Mouse (Mus musculus): Measurements from ENCODE around the gene Gstt2. TPM values are rescaled to one million over a fixed set of nuclear protein-coding genes. Genes with fewer than 3 reads are reported as not detected.

The Gstt2 gene
- total RNA-seq, 2 experiments from 2014 or later = 7.6 to 9.2 TPM

DNA sequence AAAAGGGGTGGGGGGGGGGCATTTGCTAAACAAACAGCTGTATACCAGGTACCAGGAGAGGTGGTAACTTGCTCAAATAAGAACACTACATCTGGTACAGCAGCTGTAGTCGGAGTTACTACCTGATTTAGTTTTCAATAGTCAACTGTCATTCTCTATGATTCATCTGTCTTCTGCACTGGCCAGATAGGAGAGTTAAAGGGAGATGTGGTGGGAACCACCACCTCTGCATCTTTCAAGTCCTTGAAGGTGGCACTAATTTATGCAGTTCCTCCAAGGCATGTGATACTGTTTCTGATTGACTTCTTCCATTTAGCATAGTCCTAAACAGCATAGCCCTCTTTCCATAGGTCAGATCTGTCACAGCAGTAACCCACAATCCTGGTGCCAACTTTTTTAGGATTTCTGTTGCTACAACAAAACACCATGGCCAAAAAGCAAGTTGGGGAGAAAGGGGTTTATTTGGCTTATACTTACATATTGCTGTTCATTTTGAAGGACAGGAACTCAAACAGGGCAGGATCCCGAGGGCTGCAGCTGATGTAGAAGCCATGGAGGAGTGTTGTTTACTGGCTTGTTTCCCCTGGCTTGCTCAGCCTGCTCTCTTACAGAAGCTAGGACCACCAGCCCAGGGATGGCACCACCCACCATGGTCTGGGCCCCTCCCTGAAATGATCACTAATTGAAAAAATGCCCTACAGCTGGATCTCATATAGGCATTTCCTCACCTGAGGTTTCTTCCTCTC lies 7.5 kb downstream of the Gstt2 start:
- no peak for DNase-seq (ENCODE audit: low spot score in 2 of 2)

DNA sequence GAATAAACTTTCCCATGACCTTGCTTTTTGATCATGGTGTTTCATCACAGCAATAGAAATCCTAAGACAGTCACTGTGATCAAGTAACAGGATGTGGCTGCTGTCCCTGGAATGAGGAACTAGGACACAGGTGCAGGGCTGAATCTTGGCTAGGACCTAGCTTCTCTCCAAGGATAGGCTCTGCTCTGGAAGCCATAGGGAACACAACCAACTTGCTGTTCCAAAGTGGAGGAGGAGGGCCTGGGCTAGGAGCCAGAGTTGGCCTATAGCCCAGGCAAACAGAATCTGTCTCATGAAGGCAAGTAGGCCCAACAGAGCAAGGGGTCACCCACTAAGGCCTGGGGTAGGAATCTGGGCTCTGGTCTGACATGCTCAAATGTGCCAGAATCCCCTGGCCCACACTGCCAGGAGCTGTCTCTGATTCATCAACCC lies 8.7 kb downstream of the Gstt2 start:
- DNase-seq (ENCODE audit: low spot score in 2 of 2) = peak; percentile 39 to 71

DNA sequence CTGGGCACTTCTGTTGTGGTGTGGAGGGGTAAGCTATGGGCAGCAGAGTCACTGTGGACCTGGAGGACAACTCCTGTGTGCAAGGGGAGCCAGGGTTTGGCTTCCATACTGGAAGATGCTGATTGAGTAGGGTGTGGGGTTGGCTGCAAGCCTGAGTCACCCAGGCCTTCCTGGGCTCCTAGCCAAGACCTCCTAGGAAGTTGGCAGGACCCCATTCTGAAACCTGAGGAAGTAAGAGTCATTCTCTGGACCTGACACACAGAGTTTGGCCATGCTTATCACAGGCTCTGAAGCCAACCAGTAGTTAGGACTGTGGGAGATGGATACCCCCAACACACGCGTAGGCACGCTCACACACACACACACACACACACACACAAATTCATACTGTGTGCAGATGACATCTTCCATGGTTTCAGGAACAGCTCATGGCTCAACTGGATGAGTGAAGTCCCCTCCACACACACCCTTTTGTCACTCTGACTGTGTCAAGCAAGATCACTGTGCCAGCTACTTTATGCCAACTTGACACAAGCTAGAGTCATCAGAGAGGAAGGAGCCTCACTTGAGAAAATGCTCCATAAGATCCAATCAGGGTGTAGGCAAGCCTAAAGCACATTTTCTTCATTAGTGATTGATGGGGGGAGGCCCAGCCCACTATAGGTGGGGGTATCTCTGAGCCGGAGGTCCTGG lies 9.4 kb downstream of the Gstt2 start:
- peak; percentile 46 to 60 for DNase-seq (ENCODE audit: low spot score in 2 of 2)

DNA sequence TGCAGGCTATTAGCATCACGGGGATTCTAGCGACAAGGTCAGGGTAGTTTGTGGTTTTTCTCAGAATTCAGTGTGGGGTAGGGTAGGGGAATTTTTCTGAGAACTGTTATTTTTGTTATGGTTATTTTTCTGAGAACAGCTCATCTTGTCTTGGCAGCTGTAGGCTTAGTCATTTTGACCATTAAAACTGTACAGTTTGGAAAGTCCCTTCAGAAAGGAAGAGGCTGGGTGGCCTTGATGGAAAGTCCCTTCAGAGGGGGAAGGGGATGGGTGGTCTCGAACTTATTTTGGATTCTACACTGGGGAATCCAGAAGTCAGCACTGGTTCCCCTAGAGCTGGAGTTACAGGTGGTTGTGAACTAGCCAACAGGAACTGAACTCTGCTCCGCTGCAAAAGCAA lies 12.7 kb downstream of the Gstt2 start:
- DNase-seq (ENCODE audit: low spot score in 2 of 2) = no peak

DNA sequence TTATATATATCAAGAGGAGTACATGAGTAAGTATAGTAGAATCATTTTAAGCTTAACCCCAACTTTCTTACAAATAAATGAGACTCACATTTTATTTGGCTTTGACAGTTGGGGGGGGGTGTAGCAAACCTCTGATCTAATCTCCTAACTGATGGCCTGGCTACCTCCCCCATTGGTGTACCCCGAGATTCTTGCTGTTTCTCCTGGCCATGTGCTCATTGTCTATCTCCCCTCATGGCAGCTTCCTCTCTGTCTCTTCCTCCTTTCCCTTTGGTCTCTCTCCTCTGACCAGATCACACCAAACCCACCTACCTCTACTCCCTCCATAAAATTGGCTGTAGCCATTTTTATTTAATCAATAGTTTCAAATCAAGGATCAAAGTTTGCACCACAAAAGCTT lies 13.4 kb downstream of the Gstt2 start:
- DNase-seq (ENCODE audit: low spot score in 2 of 2) = no peak

DNA sequence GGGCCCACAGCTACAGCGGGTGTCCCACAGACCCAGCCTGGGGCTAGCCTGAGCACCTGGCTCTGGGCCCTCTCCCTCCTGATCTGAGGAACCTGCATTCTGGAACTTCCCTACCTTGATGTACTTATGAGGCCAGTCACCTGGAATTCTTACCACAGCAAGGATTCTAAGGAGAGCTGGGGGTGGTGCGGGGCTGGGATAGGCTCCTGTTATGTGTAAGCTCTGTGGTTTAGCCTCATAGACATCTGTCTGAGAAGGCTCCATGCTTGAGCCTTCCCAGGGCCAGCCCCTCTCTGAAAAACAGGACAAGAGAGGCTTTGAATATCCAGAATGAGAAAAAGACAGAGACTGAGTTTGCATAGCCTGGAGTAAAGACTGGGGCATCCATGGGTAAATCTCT lies 14.8 kb downstream of the Gstt2 start, which contains the start of gene Gstt4:
Gstt4 (minus strand) TSS at position 101 of the 400 bp plus-strand sequence.
- no peak for DNase-seq (ENCODE audit: low spot score in 2 of 2)

DNA sequence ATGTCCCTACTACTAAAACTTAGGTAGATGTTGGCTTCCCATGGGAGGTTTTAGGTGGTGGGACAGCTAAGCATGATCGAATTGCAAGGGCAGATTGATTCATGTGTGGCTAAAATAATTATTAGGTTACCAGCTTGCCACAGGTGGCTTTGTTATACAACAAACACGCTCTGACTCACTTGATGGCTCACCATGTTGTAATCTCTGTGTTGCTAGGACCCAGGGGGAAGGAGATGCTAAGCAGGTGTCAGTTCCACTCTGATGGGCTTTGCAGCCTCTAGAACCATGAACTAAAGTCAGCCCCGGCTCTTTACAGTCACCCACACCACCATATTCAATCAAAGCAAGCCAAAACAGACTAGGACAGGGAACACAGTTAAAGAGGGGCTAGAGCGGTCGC lies 17.3 kb downstream of the Gstt2 start:
- no peak for DNase-seq (ENCODE audit: low spot score in 2 of 2)

DNA sequence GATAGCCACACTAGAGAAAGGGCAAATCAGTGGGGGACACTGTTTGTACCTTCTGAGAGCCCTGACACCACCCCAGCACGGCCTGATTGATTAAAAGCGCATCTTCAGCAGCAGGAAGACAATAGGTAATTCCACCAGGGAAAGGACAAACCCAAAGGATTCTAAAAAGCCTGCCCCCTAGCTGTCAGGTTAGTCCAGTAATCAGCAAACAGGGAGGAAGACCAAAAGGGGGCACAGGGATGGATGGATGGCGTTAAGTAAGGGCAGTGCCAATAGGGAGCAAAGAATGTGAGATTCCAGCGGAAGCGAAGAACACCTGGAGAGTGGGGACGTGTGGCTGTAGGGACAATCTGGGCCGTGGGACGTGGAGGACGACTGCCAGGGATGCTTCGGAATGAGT lies 18.6 kb downstream of the Gstt2 start:
- no peak for DNase-seq (ENCODE audit: low spot score in 2 of 2)

DNA sequence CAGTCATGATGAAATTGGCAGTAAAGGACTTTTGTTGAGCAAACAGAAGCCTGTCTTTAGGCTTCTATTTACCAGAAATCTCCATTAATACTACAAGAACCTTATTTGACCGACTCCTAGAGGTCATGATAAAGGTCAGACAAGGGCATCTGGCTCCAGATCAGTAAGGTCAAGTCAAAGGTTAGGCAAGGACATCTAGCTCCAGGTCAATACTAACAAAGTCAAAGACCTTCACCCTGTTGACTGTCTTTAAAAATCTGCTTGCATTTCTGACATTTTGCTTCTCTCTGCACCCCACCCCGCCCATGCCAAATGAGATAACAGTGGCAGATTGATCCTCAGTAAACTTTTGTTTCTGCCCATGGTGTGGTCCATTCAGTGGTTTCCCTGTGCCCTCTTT lies 33.0 kb downstream of the Gstt2 start:
- no peak for DNase-seq (ENCODE audit: low spot score in 2 of 2)

DNA sequence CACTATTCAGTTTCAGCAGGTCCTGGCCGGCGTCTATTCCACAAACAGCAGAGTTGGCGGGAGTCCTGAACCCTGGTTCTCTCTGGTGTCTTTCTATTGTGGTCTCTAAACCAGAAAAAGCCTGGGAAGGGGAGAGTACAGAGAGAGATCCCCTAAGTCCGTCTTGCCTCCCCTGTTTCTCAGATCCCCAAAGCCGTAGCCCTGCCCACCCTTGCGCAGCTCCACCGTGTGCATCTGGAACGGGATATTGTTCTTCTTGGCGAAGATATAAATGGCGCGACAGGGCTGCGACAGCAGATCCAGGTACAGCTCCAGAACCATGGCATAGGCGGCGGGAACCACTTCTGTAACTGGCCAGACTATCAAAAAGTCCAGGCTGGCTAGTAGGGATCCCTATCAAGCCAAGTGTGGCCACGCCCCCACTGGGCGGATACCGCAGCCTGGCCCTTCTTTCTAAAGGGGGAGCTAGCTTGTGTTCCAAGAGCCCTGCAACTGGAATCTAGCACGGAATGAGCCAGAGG lies 39.0 kb downstream of the Gstt2 start, which contains the start of gene Gstt1:
Gstt1 (minus strand) TSS at position 409 of the 521 bp plus-strand sequence.
- peak in 1 of 2 experiments; percentile 68 for DNase-seq (ENCODE audit: low spot score in 2 of 2)

DNA sequence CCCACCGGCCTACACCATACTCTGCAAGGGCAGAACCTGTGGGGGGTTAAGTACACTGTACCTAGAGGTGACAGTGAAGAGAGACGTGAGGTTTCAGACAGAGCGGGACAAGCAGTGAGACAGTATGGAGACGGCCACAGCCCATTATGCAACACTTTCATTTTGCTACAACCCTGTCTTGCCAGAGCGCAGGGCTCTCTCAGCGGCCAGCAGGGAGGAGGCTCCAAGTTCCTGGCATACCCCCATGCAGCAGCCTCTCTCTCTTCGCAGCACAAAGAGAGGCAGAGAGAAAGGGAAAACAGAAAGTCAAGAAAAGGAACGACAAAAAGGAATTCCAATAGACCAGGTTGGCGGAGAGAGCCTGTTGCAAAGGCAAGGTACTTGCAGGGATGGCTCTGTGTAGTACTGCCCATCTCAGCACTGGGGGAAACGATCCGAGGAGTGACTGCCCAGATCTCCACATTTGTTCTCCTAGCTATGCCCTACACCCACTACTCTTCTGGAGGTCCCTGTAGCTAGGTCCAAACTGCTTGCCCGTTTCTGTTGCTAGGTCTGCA lies 39.5 kb downstream of the Gstt2 start:
- DNase-seq (ENCODE audit: low spot score in 2 of 2) = peak in 1 of 2 experiments; percentile 56

DNA sequence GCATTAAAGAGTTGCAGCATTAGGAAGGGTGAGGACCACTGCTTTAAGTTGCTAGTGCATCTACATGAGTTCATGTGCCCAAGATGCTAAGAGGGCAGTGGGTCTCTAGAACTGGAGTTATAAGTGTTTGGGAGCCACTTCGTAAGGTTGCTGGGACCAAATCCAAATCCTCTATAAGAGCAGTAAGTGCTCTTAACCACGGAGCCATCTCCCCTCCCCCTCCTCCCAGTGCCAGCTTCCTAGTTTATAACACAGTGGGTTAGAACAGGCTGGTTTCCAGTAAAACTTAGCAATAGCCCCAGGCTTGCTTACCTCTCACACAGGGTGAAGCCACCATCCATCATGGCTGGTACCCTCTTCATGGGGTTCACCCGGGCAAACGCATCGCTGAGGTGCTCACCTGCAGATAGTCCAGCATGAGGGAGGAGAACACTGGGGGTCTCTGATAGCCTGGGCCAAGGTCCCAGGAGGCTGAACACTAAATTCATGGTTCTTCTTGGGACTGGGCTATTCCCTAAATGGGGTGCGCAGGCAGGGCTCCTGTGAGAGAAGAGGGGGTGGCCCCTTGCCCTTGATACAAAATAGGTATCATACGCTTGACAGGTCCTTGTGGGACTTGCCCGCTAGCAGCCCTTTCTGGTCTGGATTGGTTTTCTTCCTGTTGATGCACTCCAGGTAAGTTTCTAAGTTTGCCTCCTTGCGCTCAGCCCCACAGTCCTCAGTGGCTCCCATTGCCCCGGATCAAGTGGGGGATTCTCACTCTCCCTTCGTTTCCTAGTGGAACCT lies 40.3 kb downstream of the Gstt2 start:
- no peak for DNase-seq (ENCODE audit: low spot score in 2 of 2)

DNA sequence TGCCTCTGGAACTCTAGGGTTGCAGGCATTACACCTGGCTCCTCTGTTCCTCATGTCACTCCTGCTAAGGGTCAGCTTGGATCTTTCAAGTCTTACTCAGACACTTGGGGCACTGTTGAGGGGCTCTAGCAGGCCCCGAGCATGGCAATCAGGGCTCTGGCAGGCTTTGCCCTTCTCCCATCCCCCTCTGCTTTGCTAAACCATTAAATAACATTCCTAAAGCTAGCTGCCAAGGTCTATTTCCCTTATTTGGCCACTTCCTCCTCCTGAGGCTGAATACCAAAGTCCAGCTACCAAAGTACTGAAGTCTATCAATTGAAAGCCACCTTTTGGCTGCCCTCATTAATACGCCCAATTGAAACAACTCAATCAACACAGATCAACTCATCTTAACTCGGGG lies 42.3 kb downstream of the Gstt2 start:
- DNase-seq (ENCODE audit: low spot score in 2 of 2) = no peak

DNA sequence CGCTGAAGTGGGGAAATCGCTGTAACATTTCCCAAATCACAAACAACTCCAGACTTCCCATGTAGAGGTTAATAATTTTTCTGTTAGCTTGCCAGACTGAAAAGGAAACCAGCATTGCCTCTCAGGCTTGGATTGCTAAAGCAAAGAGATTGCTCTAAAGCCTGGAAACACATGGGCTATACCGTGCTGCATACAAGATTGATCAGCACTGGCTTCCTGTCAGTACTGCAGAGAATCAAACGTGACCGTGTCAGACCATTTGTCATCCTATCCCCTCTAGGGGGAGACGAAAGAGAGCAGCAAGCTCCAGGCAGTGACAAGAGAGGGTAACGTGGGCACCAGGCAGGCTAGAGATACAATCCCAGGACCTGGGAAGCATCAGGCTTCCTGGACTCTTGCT lies 46.5 kb downstream of the Gstt2 start:
- DNase-seq (ENCODE audit: low spot score in 2 of 2) = no peak

DNA sequence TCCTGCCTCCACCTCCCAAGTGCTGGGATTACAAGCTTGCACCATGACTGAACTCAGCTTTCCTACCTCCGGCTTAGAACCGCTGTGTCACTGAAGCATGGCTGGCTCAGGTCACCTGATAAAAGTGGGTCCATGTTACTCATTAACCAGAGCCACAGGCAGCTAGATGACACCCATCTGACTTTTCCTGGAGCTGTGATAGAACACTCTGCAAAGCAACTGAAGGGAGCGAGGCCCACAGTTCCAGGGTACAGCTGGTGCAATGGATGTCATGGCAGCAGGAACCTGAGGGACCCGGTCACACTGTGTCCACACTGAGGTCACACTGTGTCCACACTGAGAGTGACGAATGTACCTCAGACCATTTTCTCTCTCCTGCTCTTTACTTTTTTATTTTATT lies 47.4 kb downstream of the Gstt2 start:
- no peak for DNase-seq (ENCODE audit: low spot score in 2 of 2)

DNA sequence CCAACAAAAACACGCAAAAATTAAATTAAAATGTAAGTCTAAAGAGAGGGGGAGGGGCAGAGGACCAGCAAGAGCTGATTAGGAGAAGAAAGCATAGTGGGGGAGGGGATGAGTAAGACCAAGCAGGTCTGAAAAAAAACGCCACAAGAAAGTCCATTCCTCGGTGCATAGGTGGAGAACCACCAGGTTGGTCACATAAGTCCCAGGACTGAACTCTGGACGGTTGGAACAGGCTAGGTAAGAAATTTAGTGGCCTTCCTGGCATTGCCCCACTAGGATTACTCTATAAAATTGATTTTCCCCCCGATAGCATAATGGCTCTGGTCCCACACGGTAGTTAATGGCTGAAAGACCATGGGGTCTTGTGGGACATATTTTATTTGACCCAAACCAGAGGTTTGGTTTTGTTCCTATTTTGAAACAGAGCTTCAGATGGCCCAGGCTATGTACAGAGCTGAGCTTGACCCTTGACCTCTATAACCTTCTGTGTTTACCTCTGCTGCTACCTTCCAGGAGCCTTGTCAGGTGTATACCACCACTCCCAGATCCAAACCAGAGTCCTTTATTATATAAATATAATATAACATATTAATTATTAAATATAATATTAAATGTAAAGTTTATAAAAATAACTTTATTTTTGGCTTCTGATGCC lies 48.0 kb downstream of the Gstt2 start:
- no peak for DNase-seq (ENCODE audit: low spot score in 2 of 2)

DNA sequence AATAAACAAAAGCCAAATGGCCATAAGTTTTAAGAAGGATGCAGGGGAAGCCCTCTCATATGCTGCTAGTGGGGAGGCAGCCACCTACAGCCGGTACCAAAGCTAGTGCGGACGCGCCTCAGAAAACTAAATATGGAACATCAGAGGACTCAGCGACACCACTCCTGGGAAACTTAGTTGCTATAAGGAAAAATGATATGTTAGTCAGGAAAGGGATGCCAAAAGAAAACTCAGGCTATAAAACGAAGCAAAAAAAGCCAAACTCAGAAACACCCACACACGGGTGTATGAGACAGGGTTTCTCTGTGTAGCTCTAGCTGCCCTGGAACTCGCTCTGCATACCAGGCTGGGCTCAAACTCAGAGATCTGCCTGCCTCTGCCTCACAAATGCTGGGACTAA lies 48.9 kb downstream of the Gstt2 start:
- DNase-seq (ENCODE audit: low spot score in 2 of 2) = no peak

DNA sequence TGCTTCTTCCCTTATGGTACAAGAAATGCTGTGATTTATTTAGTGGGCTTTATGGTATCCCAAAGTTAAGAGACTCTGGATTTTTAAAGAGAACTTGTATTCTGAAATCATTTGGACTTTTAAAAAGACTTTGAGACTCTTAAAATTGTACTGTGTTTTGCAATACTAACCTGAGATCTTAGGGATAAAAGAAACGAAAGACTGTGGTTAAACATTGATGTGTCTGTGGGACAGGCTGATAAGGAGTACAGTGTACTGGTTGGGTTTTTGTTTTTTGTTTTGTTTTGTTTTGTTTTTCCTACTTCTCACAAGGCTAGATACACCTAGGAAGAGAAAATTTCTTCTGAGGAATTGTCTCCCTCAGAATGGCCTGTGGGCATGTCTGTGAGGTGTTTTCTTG lies 51.8 kb downstream of the Gstt2 start:
- no peak for DNase-seq (ENCODE audit: low spot score in 2 of 2)
